24 mouse cellular contexts compared by ENCODE assay signal in the genomic region with DNA sequence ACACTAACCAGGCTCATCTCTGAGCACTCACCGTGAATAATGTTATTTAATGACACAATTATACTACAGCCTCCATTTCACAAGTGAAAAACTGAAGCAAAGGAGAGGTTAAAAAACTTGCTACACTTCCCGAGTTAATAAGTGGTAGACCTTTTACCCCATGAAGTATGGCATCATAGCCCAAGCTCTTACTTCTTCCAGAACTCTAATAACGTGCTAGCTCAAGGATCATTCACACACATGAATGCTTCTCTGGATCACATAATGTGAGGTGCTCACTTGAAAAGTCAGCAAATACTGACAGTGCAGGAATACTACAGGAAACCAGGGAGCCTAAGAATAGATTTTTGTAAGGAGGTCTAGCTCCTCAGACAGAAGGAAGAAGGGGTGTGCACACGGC.
"Had no signal": no experiment of that assay in that cellular context is flagged by ENCODE, and none has a peak within 500 bp of the region (broad histone marks: within the 10 kb centered on the region; RNA-seq: fewer than 3 reads in every experiment).

No protein-coding gene starts in this region.

- H3K27me3 ChIP-seq: limb, embryonic 13.5 days; midbrain, embryonic 12.5 days; midbrain, embryonic 15.5 days; neural tube, embryonic 12.5 days; neural tube, embryonic 15.5 days had no signal

- H3K36me3 ChIP-seq: limb, embryonic 10.5 days; limb, embryonic 13.5 days; midbrain, embryonic 12.5 days; midbrain, embryonic 15.5 days; neural tube, embryonic 12.5 days; neural tube, embryonic 15.5 days had no signal

- H3K4me2 ChIP-seq: limb, embryonic 13.5 days; midbrain, embryonic 12.5 days; midbrain, embryonic 15.5 days; neural tube, embryonic 12.5 days; neural tube, embryonic 15.5 days had no signal

- ATAC-seq: intestine, embryonic 16.5 days; liver, postnatal 0 days; midbrain, embryonic 15.5 days had no signal

- H3K9ac ChIP-seq: limb, embryonic 13.5 days; liver, embryonic 14.5 days; liver, postnatal 0 days; midbrain, embryonic 12.5 days; midbrain, embryonic 15.5 days; neural tube, embryonic 12.5 days; neural tube, embryonic 15.5 days had no signal

- H3K9me3 ChIP-seq: limb, embryonic 10.5 days; limb, embryonic 13.5 days; midbrain, embryonic 12.5 days; midbrain, embryonic 15.5 days; neural tube, embryonic 12.5 days; neural tube, embryonic 15.5 days had no signal

- H3K4me3 ChIP-seq: layer of hippocampus, adult 2 months; limb, embryonic 10.5 days; limb, embryonic 13.5 days; midbrain, embryonic 12.5 days; midbrain, embryonic 15.5 days; neural tube, embryonic 12.5 days; neural tube, embryonic 15.5 days had no signal

- H3K4me1 ChIP-seq: limb, embryonic 10.5 days; midbrain, embryonic 12.5 days; midbrain, embryonic 15.5 days; neural tube, embryonic 12.5 days; neural tube, embryonic 15.5 days had no signal

- DNase-seq: kidney, adult 18-20 months; kidney, adult 9 months; kidney, postnatal 14 days; layer of hippocampus, adult 9-11 months; liver; liver, postnatal 0 days; lung, postnatal 14 days; right cerebral cortex, adult 18-20 months; right cerebral cortex, postnatal 14 days; right cerebral cortex, postnatal 4 days; thymus, adult 2 months; thymus, postnatal 14 days; thymus, postnatal 4 days had no signal

- H3K27ac ChIP-seq: layer of hippocampus, adult 2 months; limb, embryonic 10.5 days; limb, embryonic 13.5 days; liver, embryonic 14.5 days; macrophage; midbrain, embryonic 12.5 days; midbrain, embryonic 15.5 days; neural tube, embryonic 12.5 days; neural tube, embryonic 15.5 days; stomach, postnatal 0 days had no signal
